33 mouse cellular contexts compared by ENCODE assay signal in the genomic region with DNA sequence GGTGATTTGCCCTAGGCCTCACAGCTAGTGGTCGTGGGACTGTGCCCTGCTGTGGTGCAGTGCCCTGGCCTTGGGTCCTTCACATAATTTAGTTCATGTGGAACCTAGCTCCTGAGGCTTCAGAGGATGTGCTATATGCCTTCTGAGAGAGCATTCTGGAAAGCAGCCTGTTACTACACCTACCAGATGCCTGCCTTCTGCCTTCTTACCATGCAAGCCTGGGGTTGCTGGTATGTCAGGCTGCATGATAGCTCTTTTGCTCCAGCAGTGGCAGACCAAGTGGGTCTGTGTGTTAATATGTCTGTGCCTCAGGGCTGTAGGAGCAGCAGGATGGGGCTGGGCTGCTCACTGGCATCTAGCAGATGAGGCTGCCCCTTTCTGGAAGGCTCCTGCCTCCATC. TPM values are rescaled to one million over a fixed set of nuclear protein-coding genes. Genes with fewer than 3 reads are reported as not detected.
DNase-seq lines count a peak whose midpoint lies in the region; ATAC-seq lines count a peak whose summit lies in the region.
"Had no signal": no experiment of that assay in that cellular context is flagged by ENCODE, and none has a peak within 500 bp of the region (broad histone marks: within the 10 kb centered on the region; RNA-seq: fewer than 3 reads in every experiment).

No protein-coding gene starts in this region.

- no peak for DNase-seq in frontal cortex, postnatal 10 days (ENCODE audit: low spot score in 2 of 2)
- no peak for DNase-seq in B cell, adult 2 months
- DNase-seq in kidney, postnatal 4 days, result no peak
- DNase-seq: adrenal gland, postnatal 25 days; cerebellum, adult 8-10 months; cerebellum, postnatal 25 days; heart, adult 2 months; kidney, adult 18-20 months; kidney, postnatal 25 days; left cerebral cortex, postnatal 4 days; liver; lung, adult 2 months; lung, postnatal 10 days; right cerebral cortex, adult 18-20 months; spleen, adult 18-20 months; thymus, postnatal 14 days had no signal

- H3K4me1 ChIP-seq in megakaryocyte, embryonic 14.5 days, result no peaks in the 10 kb centered on the region
- peaks cover 25% of the 10 kb centered on the region for H3K4me1 ChIP-seq in embryonic facial prominence, embryonic 12.5 days
- H3K4me1 ChIP-seq: midbrain, embryonic 10.5 days; neural tube, embryonic 12.5 days had no signal

- H3K27me3 ChIP-seq in megakaryocyte, embryonic 14.5 days (replicated peaks), result peaks cover 36% of the 10 kb centered on the region
- no peaks in the 10 kb centered on the region for H3K27me3 ChIP-seq in embryonic facial prominence, embryonic 12.5 days
- H3K27me3 ChIP-seq: hindbrain, embryonic 15.5 days; kidney, embryonic 15.5 days; neural tube, embryonic 12.5 days had no signal

- peak; percentile 45 for ATAC-seq in frontal cortex, adult (ENCODE audit: low TSS enrichment)
- ATAC-seq in megakaryocyte, adult 5-6 weeks (ENCODE audit: poor library complexity, severe bottlenecking), result no peak
- ATAC-seq in embryonic facial prominence, embryonic 12.5 days (ENCODE audit: insufficient number of reproducible peaks, insufficient read depth, low FRiP score, low TSS enrichment), result no peak
- ATAC-seq: inflammation-experienced regulatory T-cells, adult 6 months; midbrain, embryonic 16.5 days had no signal

- no peaks in the 10 kb centered on the region for H3K36me3 ChIP-seq in megakaryocyte, embryonic 14.5 days (replicated peaks; ENCODE audit: low read length)
- peaks cover 52% of the 10 kb centered on the region for H3K36me3 ChIP-seq in embryonic facial prominence, embryonic 12.5 days
- H3K36me3 ChIP-seq: heart, embryonic 12.5 days; hindbrain, embryonic 15.5 days; neural tube, embryonic 12.5 days had no signal

- H3K4me3 ChIP-seq in megakaryocyte, embryonic 14.5 days (replicated peaks), result peak overlapping the region; percentile 12
- H3K4me3 ChIP-seq in embryonic facial prominence, embryonic 12.5 days, result no peak overlapping the region
- H3K4me3 ChIP-seq: heart, adult 2 months; heart, embryonic 12.5 days; hindbrain, embryonic 15.5 days; kidney, embryonic 15.5 days; midbrain, embryonic 10.5 days; myocyte; neural tube, embryonic 12.5 days had no signal

- WGBS in embryonic facial prominence, embryonic 12.5 days, result 77% methylated on average over 1 of the region's 1 CpGs

- no peaks in the 10 kb centered on the region for H3K9me3 ChIP-seq in megakaryocyte, embryonic 14.5 days
- H3K9me3 ChIP-seq in embryonic facial prominence, embryonic 12.5 days, result no peaks in the 10 kb centered on the region
- H3K9me3 ChIP-seq: heart, embryonic 12.5 days; hindbrain, embryonic 15.5 days; kidney, embryonic 15.5 days; midbrain, embryonic 10.5 days; neural tube, embryonic 12.5 days had no signal

- no peak overlapping the region for H3K9ac ChIP-seq in embryonic facial prominence, embryonic 12.5 days
- H3K9ac ChIP-seq: heart, embryonic 12.5 days; hindbrain, embryonic 15.5 days; kidney, embryonic 15.5 days; liver, embryonic 14.5 days; neural tube, embryonic 12.5 days had no signal

- no peak overlapping the region for H3K4me2 ChIP-seq in embryonic facial prominence, embryonic 12.5 days (replicated peaks)
- H3K4me2 ChIP-seq: heart, embryonic 12.5 days; hindbrain, embryonic 15.5 days; kidney, embryonic 15.5 days; neural tube, embryonic 12.5 days had no signal

- 0 out of 2 replicates have a peak overlapping the region, but pooled peaks have one; percentile 12 for H3K27ac ChIP-seq in embryonic facial prominence, embryonic 12.5 days
- H3K27ac ChIP-seq: heart, adult 2 months; hindbrain, embryonic 15.5 days; kidney, embryonic 15.5 days; liver, embryonic 14.5 days; macrophage; midbrain, embryonic 10.5 days; neural tube, embryonic 12.5 days had no signal

RNA-seq across cellular contexts. Expression of a gene that starts 48.7 kb away (rescaled TPM):
- not detected in 2 replicates for polyA plus RNA-seq in megakaryocyte, embryonic 14.5 days (2012; ENCODE audit: insufficient read depth, low replicate concordance)
- 18.3 and 25.9 TPM in 2 replicates for total RNA-seq in megakaryocyte, adult 5-6 weeks (2015)
- total RNA-seq in megakaryocyte, adult 5-6 weeks (2017), result 28.3 and 30.2 TPM in 2 replicates
- not detected in 2 replicates for polyA plus RNA-seq in embryonic facial prominence, embryonic 12.5 days (2016; fragmentation: Nextera tagmentation; extraction: Ambion mirVana)
- total RNA-seq: layer of hippocampus, postnatal 14 days; left cerebral cortex, adult 8-10 months; left cerebral cortex, postnatal 4 days had no signal
- polyA plus RNA-seq: heart, embryonic 12.5 days; heart, postnatal 0 days; hindbrain, embryonic 15.5 days; inflammation-experienced regulatory T-cells, adult 6 months; kidney, embryonic 15.5 days; liver, embryonic 14.5 days; midbrain, embryonic 10.5 days; midbrain, embryonic 16.5 days; myocyte; neural tube, embryonic 12.5 days had no signal
